Mouse (Mus musculus) forebrain, embryonic 16.5 days (tissue): ENCODE data around the gene Mrpl55. TPM values are rescaled to one million over a fixed set of nuclear protein-coding genes. Genes with fewer than 3 reads are reported as not detected.

Experiments used
- ATAC-seq: fragments of 200-750 bp; cut with Nextera tagmentation; 2 replicates; pipeline ENCODE4 v1.8.0; 2017; ENCODE audit warnings: mild to moderate bottlenecking, moderate library complexity
- H3K27ac ChIP-seq: fragments of 300-500 bp; sonication (generic); 2 replicates; pipeline ENCODE4 v1.5.1; 2014; ENCODE audit warnings: low read length, control low read depth
- H3K27me3 ChIP-seq: fragments of 300-500 bp; sonication (generic); replicated peaks from 2 replicates; pipeline ENCODE4 v1.6.1; 2014; ENCODE audit warnings: low read length; ENCODE audit not compliant: control insufficient read depth, insufficient read depth
- H3K36me3 ChIP-seq: fragments of 300-500 bp; sonication (generic); 2 replicates; pipeline ENCODE4 v1.6.1; 2014; ENCODE audit not compliant: control insufficient read depth, insufficient read depth
- H3K4me1 ChIP-seq: fragments of 300-500 bp; sonication (generic); replicated peaks from 2 replicates; pipeline ENCODE4 v1.6.1; 2014; ENCODE audit warnings: low read length; ENCODE audit not compliant: control insufficient read depth, insufficient read depth
- H3K4me2 ChIP-seq: fragments of 300-500 bp; sonication (generic); 2 replicates; pipeline ENCODE4 v1.6.1; 2014; ENCODE audit warnings: mild to moderate bottlenecking, low read length, control low read depth
- H3K4me3 ChIP-seq: fragments of 300-500 bp; sonication (generic); replicated peaks from 2 replicates; pipeline ENCODE4 v1.5.1; 2014; ENCODE audit warnings: mild to moderate bottlenecking, low read length, control low read depth
- H3K9ac ChIP-seq: fragments of 300-500 bp; sonication (generic); replicated peaks from 2 replicates; pipeline ENCODE4 v1.6.1; 2014; ENCODE audit warnings: low read depth, low read length, control low read depth
- H3K9me3 ChIP-seq: fragments of 300-500 bp; sonication (generic); 2 replicates; pipeline ENCODE4 v1.6.1; 2016; ENCODE audit warnings: low read length; ENCODE audit not compliant: control insufficient read depth
- WGBS: fragments of 180-500 bp; shearing (Covaris S2); extraction: QIAGEN DNeasy Blood & Tissue Kit; methylation state at CpG from one replicate; pipeline ENCODE4 v1.1.7; 2014; 5-methylcytosine and 5-hydroxymethylcytosine counted together
- polyA plus RNA-seq: library from polyadenylated mRNA; unstranded; fragments of >200 nt; fragmentation: Nextera tagmentation; extraction: Ambion mirVana; gene quantifications from 2 replicates; pipeline ENCODE4 v1.2.1, GENCODE M21; 2015

Mrpl55 gene
- 87.6 and 95.9 TPM in 2 replicates for polyA plus RNA-seq

DNA sequence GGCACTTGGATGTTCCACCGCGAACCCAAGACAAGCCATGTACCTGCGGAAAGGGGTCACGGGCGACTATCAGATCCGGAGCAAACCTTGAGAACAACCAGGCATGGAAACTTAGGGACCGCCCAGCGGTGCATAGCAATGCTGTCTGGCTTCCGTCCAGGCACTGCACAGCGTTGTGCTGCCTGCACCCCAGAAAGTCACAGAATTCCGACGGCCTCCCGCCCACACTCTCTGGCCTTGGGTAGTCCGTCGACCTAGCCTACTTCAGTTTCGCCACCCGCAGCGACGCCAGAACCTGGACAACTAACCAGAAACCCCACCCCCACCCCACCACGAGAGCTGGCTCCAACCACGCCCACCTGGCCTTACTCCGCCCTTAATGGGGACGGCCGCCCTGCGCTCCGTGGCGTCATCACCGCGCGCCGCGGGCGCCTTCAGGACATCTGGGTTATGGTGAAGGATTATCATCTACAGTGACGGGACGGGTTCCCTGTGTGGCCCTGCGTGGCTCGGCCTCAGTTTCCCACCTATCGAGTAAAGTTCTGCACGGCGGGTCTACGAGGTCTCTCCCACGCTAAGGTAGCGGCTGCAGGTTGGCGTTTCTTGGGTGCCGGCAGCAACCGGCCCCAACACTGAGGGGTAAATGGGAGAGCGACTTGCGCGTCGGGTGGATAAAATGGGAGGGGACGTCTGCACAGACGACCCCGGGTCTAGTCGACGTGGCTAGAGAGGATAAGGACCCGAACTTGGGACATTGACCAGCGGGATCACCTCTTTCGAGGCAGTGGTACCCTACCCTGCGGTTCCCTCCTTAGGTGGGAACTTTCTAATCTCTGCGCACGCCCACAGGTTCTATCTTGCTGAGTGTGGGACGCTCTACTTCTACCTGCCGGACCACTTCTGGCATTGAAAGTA, at the start of gene Mrpl55:
Gene Mrpl55 (plus strand): TSS at position 406 of the 915 bp plus-strand sequence.
- Histone ChIP-seq H3K27me3 (no peaks in the 10 kb centered on the region), H3K9me3 (no peaks in the 10 kb centered on the region), H3K4me1 (peaks cover 14% of the 10 kb centered on the region), H3K27ac (peak within 1 kb of the TSS; percentile 46; the same call in 1 of the 2 replicates), H3K9ac (peak within 1 kb of the TSS; percentile 74), H3K4me2 (peak within 1 kb of the TSS; percentile 69), H3K36me3 (peaks cover 9% of the 10 kb centered on the region; the same call in 1 of the 2 replicates), H3K4me3 (peak within 1 kb of the TSS; percentile 79)
- ATAC-seq: peak; percentile 92
- under 1% methylated on average over 63 of the region's 63 CpGs for WGBS

DNA sequence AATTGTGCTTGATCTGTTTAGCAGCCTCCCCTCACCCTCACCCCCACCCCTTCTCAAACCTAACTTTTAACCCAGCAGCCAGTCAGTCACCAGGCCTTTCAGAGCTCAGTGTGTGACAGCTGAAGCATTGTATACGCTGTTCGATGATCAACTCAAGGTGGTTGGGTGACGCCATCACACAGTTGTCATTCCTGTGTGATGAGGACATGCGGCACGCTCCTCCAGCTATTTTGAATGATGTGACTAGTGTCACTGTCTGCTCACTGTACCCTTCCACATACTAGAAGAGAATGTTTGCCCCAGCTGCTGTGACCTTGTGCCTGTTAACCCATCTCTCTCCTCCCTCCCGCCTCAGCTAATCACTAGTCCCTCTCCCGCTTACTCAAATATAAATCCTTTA, 48.1 kb upstream of the Mrpl55 start:
- H3K27ac ChIP-seq: no peak overlapping the region
- 85% methylated on average over 7 of the region's 7 CpGs for WGBS
- H3K4me1 ChIP-seq: no peaks in the 10 kb centered on the region
- H3K27me3 ChIP-seq: no peaks in the 10 kb centered on the region
- no peak overlapping the region for H3K4me3 ChIP-seq
- no peak overlapping the region for H3K9ac ChIP-seq
- no peak for ATAC-seq
- H3K4me2 ChIP-seq: no peak overlapping the region
- H3K36me3 ChIP-seq: 0 out of 2 replicates have a peak, but pooled peaks cover 3% of the 10 kb centered on the region
- H3K9me3 ChIP-seq: no peaks in the 10 kb centered on the region

DNA sequence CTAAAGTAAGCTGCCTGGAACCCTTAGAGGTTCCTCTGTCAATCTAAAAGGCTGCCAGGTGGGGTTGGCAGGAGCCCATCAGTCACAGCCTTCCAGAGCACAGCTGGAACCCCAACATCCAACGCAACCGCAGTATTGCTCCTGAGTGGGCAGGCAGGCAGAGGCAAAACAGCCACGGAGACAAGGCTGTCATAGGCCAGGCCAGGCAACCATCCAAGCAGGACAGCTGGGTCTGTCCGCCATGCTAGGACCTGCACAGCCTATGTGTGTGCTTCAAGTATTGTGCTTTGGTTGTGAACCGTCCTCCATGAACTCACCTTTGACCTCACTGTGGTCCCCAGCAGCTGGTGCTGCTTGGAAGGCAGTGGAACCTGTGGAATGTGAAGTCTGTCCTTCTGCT, 46.4 kb upstream of the Mrpl55 start:
- WGBS: 93% methylated on average over 5 of the region's 5 CpGs
- Histone ChIP-seq H3K4me2 (no peak overlapping the region), H3K27ac (no peak overlapping the region), H3K36me3 (0 out of 2 replicates have a peak, but pooled peaks cover 3% of the 10 kb centered on the region), H3K4me3 (no peak overlapping the region), H3K9me3 (no peaks in the 10 kb centered on the region), H3K4me1 (no peaks in the 10 kb centered on the region), H3K9ac (no peak overlapping the region), H3K27me3 (no peaks in the 10 kb centered on the region)
- no peak for ATAC-seq

DNA sequence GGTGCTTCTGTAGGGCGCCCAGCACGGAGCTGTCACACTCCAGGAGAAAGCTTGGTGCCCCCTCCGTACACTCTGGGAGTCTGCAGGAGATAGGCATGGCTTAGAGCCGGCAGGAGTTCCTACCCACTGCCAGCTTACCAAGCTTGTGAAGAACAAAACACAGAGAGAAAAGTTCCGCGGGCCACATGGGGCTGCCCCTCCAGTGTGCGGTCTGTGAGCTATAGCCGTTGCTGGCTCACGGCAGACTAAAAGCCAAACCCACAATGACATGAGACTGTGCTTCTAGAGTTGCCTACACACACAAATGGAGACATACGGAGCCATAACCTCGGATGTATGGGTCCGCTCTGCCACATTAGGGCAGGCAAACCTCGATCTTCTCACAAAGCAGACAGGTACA, 43.2 kb upstream of the Mrpl55 start:
- H3K36me3 ChIP-seq: 0 out of 2 replicates have a peak, but pooled peaks cover 3% of the 10 kb centered on the region
- no peaks in the 10 kb centered on the region for H3K9me3 ChIP-seq
- H3K27me3 ChIP-seq: no peaks in the 10 kb centered on the region
- no peak for ATAC-seq
- no peak overlapping the region for H3K9ac ChIP-seq
- WGBS: 92% methylated on average over 13 of the region's 13 CpGs
- peaks cover 15% of the 10 kb centered on the region for H3K4me1 ChIP-seq
- no peak overlapping the region for H3K4me2 ChIP-seq
- H3K27ac ChIP-seq: no peak overlapping the region
- H3K4me3 ChIP-seq: no peak overlapping the region

DNA sequence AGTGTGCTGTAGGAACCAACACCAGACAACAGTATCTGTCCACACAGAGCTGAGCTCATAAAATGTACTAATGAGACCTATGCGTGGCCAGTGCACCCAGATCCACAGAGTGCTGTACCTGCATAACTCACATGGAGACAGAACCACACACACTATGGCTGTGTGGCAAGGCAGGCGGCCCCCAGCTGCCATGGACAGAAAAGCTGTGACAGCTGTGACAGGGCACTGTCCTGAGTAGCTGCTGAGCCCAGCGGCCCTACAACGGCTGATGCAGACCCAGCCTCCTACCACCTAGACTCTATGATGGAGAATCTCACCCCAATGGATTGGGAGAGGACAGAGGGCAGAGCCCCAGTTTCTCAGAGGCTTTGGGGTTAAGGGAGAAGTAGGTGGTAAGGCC, 42.7 kb upstream of the Mrpl55 start:
- no peaks in the 10 kb centered on the region for H3K9me3 ChIP-seq
- H3K4me3 ChIP-seq: no peak overlapping the region
- H3K4me1 ChIP-seq: peaks cover 17% of the 10 kb centered on the region
- H3K9ac ChIP-seq: no peak overlapping the region
- H3K27me3 ChIP-seq: no peaks in the 10 kb centered on the region
- 88% methylated on average over 4 of the region's 4 CpGs for WGBS
- 0 out of 2 replicates have a peak, but pooled peaks cover 3% of the 10 kb centered on the region for H3K36me3 ChIP-seq
- no peak overlapping the region for H3K27ac ChIP-seq
- no peak overlapping the region for H3K4me2 ChIP-seq
- ATAC-seq: no peak

DNA sequence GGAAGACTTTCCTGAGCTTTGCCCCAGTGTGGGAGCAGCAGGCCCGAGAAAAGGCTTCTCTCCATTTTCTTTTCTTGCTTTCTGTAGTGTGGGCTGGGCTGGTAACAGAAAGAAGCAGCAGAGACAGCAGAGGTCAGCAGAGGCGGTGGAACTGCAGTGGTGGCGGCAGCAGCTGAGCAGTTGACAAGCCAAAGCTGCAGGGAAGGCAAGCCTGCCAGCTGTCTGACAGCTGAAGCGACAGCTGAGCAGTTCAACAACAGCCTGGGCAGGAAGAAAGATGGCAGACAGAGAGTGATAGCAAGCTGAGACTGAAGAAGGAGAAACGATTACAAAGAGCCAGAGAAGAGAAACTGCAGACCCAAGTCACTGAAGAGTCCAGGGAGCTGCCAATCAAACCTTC, 40.9 kb upstream of the Mrpl55 start:
- Histone ChIP-seq H3K4me3 (no peak overlapping the region), H3K9me3 (no peaks in the 10 kb centered on the region), H3K9ac (no peak overlapping the region), H3K27me3 (no peaks in the 10 kb centered on the region), H3K27ac (no peak overlapping the region), H3K36me3 (0 out of 2 replicates have a peak, but pooled peaks cover 3% of the 10 kb centered on the region), H3K4me1 (peaks cover 17% of the 10 kb centered on the region), H3K4me2 (no peak overlapping the region)
- 73% methylated on average over 5 of the region's 5 CpGs for WGBS
- ATAC-seq: no peak

DNA sequence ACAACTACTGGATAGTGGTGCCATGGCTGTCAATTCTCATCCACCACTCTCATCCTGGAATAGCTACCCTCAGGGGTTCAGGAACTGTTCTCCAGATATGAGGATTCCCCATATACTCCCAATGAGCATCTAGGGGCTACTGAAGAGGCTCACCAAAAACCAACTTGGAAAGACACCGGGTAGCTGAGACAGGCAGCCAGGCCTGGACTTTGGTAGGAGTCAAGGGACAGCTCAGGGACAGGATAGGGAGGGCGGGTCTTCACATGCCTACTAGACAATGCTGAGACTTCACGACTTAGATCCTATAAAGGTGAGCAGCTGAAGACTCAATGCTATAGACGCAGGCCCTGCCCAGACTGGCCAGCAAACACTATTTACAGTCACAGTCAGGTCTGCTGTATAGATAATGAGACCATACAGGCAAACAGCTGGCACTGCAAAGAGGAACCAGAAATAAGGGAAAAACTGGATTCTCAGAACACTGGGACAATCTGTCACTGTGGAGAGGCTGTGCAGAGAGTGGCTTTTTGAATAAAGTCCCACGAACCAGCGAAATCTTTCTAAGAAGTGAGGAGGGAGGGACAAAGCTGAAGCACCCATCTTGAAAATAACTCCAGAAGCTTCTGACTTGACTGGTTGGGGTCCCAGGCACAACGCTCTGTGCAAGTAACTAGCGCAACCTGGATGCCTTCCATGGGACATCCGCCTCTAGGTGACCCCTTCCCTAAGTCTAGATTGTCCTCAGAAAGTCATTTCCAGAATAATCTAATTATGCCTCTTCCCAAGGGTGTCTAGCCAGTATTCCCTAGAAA, 39.6 kb upstream of the Mrpl55 start:
- no peaks in the 10 kb centered on the region for H3K9me3 ChIP-seq
- no peak; the same call in 1 of the 2 replicates for ATAC-seq
- peaks cover 17% of the 10 kb centered on the region for H3K4me1 ChIP-seq

DNA sequence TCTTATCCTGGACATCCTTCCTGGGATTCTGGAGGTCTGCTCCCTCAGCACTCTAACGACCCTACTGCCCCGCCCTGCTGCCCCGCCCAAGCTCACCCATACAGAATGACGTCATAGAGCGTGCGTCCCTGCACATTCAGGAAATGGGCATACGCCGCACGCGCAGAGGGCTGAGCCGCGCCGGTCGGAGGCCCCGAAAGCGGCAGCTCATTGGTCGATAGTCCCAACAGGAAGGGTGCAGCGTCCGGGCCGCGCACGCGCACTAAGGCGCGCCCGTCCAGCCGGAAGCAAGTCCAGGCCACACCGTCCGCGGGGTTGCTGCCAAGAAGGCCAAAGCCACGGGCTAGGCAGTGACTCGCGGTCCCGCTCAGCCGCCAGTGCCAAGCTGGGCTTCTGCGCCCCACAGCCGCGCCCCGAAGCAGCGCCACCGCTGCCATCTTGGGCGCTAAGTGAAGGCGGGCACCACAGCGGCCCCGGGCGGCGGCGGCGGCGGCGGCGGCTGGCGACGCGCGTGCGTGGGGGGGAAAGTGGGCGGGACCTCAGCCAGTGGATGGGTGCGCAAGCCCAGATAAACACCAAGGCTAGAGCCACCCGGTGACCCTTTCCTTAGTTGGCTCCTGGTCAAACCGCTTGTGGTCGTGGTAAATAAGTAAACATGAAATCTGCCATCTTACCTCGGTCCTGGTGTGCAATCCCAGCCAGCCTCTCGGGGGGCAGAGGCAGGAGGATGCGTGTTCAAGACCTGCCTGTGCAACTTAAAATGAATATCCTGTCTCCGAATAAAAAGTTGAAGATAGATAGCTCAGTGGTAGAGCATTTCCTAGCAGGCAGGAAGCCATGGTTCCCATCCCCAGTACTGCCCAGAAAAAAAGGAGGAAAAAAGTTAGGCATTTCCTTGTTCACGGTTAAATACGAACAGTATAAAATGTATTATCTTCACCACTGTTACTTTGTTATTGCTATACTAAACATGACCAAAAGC, 38.7 kb upstream of the Mrpl55 start, which contains the start of gene Iba57:
Gene Iba57 (minus strand): TSS at position 485 of the 982 bp plus-strand sequence.
- H3K4me2 ChIP-seq: peak within 1 kb of the TSS; percentile 78
- 3% methylated on average over 60 of the region's 68 CpGs for WGBS
- ATAC-seq: peak; percentile 99

More for the DNA sequence above, 39.6 kb upstream of the Mrpl55 start:
- 54% methylated on average over 9 of the region's 9 CpGs for WGBS
- Histone ChIP-seq H3K27me3 (no peaks in the 10 kb centered on the region), H3K27ac (peak overlapping the region; percentile 76), H3K4me2 (peak overlapping the region; percentile 78), H3K9ac (peak overlapping the region; percentile 53), H3K36me3 (0 out of 2 replicates have a peak, but pooled peaks cover 3% of the 10 kb centered on the region), H3K4me3 (peak overlapping the region; percentile 80)

More for the DNA sequence above, 38.7 kb upstream of the Mrpl55 start, which contains the start of gene Iba57:
- Histone ChIP-seq H3K4me3 (peak within 1 kb of the TSS; percentile 80), H3K9me3 (no peaks in the 10 kb centered on the region), H3K9ac (peak within 1 kb of the TSS; percentile 92), H3K27ac (peak within 1 kb of the TSS; percentile 100), H3K36me3 (no peaks in the 10 kb centered on the region), H3K27me3 (no peaks in the 10 kb centered on the region), H3K4me1 (peaks cover 17% of the 10 kb centered on the region)
